In the genomic region with DNA sequence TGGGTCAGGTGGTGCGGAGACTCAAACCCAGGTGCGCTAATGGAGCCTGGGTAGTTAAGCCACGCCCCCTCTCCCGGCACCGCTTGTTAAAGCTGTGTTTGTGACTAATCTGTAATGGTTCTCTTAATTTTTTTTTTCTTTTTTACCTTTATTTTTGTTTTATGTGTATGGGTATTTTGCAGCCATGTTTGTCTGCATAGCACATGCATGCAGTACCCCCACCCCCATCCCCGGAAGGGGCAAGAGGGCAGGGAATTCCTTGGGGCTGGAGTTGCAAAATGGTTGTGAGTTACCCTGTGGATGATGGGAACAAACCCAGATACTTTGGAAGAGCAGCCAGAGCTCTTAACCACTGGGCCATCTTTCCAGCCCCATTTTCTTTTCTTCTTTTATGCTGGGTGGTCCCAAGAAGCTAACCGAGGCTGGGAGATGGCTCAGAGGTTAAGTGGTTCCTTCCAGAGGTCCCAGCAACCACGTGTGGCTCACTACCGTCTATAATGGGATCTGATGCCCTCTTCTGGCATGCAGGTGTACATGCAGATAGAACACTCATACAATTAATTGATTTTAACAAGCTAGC, we compare ENCODE assay signal across 8 mouse cellular contexts. TPM values are rescaled to one million over a fixed set of nuclear protein-coding genes. Genes with fewer than 3 reads are reported as not detected.
A peak's percentile ranks its signal among the peaks of the same experiment; 100 is the strongest.
DNase-seq lines count a peak whose midpoint lies in the region; ATAC-seq and TF ChIP-seq lines count a peak whose summit lies in the region.

No protein-coding gene starts in this region.

- peak overlapping the region; percentile 31; the same call in 1 of the 2 replicates for H3K4me2 ChIP-seq in heart, embryonic 14.5 days (ENCODE audit: low read length)
- peak overlapping the region; percentile 33 for H3K4me2 ChIP-seq in limb, embryonic 12.5 days

- H3ac ChIP-seq in C2C12 (ENCODE audit: control insufficient read depth, insufficient read length, low read depth) = no peak overlapping the region

- H3K4me1 ChIP-seq in heart, embryonic 14.5 days (ENCODE audit: control insufficient read depth in 2 of 2, insufficient read depth in 2 of 2, low read length in 2 of 2) = peaks cover 3 to 8% of the 10 kb centered on the region in 2 experiments; a peak in 2 of 4 replicates
- peaks cover 5% of the 10 kb centered on the region; the same call in 1 of the 2 replicates for H3K4me1 ChIP-seq in limb, embryonic 12.5 days (replicated peaks)

- no peaks in the 10 kb centered on the region for H3K27me3 ChIP-seq in heart, embryonic 14.5 days (ENCODE audit: control insufficient read depth, insufficient read depth, low read length)
- no peaks in the 10 kb centered on the region for H3K27me3 ChIP-seq in C2C12 (ENCODE audit: control insufficient read depth, insufficient read depth, insufficient read length)
- H3K27me3 ChIP-seq in limb, embryonic 12.5 days = no peaks in the 10 kb centered on the region

- no peaks in the 10 kb centered on the region for H3K79me2 ChIP-seq in C2C12 (ENCODE audit: control insufficient read depth, insufficient read depth)

- peak; percentile 8 for TF ChIP-seq CTCF in C2C12 (IDR thresholded peaks at IDR 0.05; ENCODE audit: control insufficient read depth, insufficient read depth, insufficient read length)
- peak; percentile 32; the same call in 1 of the 2 replicates for TF ChIP-seq CTCF in brain, embryonic 14.5 days (IDR thresholded peaks at IDR 0.05; ENCODE audit: borderline replicate concordance, extremely low read depth, insufficient read depth, insufficient read length)

- H3K4me3 ChIP-seq in heart, embryonic 14.5 days (ENCODE audit: control insufficient read depth in 1 of 2, insufficient read depth in 1 of 2, low read depth in 1 of 2, low read length in 2 of 2) = no peak overlapping the region
- no peak overlapping the region for H3K4me3 ChIP-seq in C2C12 (ENCODE audit: insufficient read depth, poor library complexity, severe bottlenecking)
- no peak overlapping the region for H3K4me3 ChIP-seq in limb, embryonic 12.5 days (replicated peaks)

- no peaks in the 10 kb centered on the region for H3K79me3 ChIP-seq in C2C12 (ENCODE audit: low read depth)

- H3K9me3 ChIP-seq in heart, embryonic 14.5 days (ENCODE audit: control insufficient read depth, low read length) = no peaks in the 10 kb centered on the region
- H3K9me3 ChIP-seq in limb, embryonic 12.5 days = no peaks in the 10 kb centered on the region

- H3K9ac ChIP-seq in heart, embryonic 14.5 days (ENCODE audit: low read length) = no peak overlapping the region
- H3K9ac ChIP-seq in limb, embryonic 12.5 days (replicated peaks) = no peak overlapping the region

- 13% methylated on average over 9 of the region's 9 CpGs for WGBS in heart, embryonic 14.5 days
- 6% methylated on average over 9 of the region's 9 CpGs for WGBS in limb, embryonic 12.5 days

- no peak overlapping the region for H3K27ac ChIP-seq in heart, embryonic 14.5 days (replicated peaks in 1 of 2; ENCODE audit: control insufficient read depth in 1 of 2, insufficient read depth in 1 of 2, low read depth in 2 of 2, low read length in 2 of 2)
- H3K27ac ChIP-seq in limb, embryonic 12.5 days = no peak overlapping the region

- ATAC-seq in heart, embryonic 14.5 days (ENCODE audit: insufficient number of reproducible peaks, insufficient read depth, low FRiP score, low read depth) = no peak
- no peak for ATAC-seq in limb, embryonic 12.5 days (ENCODE audit: insufficient number of reproducible peaks, insufficient read depth, low FRiP score, low TSS enrichment, low read depth)

- DNase-seq in heart, postnatal 4 days = no peak
- DNase-seq in brain, embryonic 14.5 days (ENCODE audit: low read depth) = no peak
- no peak for DNase-seq in right cerebral cortex, postnatal 4 days
- no peak for DNase-seq in left cerebral cortex, postnatal 14 days (ENCODE audit: low spot score in 2 of 2)
- no peak for DNase-seq in right cerebral cortex, adult 2 months (ENCODE audit: low spot score in 2 of 2)

- no peak for TF ChIP-seq POLR2A in brain, embryonic 14.5 days (IDR thresholded peaks at IDR 0.05; ENCODE audit: borderline replicate concordance, extremely low read depth, insufficient read depth, insufficient read length, poor library complexity, severe bottlenecking)

- intact Hi-C loops in left cerebral cortex, postnatal 14 days (cut with DNase I) = no loop called here

- H3K36me3 ChIP-seq in heart, embryonic 14.5 days (ENCODE audit: control insufficient read depth, insufficient read depth, low read length) = no peaks in the 10 kb centered on the region
- H3K36me3 ChIP-seq in C2C12 (ENCODE audit: control insufficient read depth, insufficient read depth) = no peaks in the 10 kb centered on the region
- no peaks in the 10 kb centered on the region for H3K36me3 ChIP-seq in limb, embryonic 12.5 days

TF ChIP-seq in C2C12, 6 proteins besides CTCF, POLR2A, EP300 and RAD21:
- TF ChIP-seq USF1 (IDR thresholded peaks at IDR 0.05; ENCODE audit: low read depth) (peak; percentile 62), MAX (IDR thresholded peaks at IDR 0.05) (peak; percentile 68), FOSL1 (IDR thresholded peaks at IDR 0.05; ENCODE audit: insufficient read depth, low read length, poor library complexity, severe bottlenecking) (no peak)

RNA-seq across cellular contexts. Expression of gene Spats2, which starts 12.2 kb away (rescaled TPM):
- polyA plus RNA-seq in heart, embryonic 14.5 days (2014; fragmentation: Nextera tagmentation; extraction: Ambion mirVana) = 34.8 and 35.9 TPM in 2 replicates
- 10 to 100 TPM; 24.8 to 28.3 TPM for total RNA-seq in heart, postnatal 4 days (2021)
- polyA plus RNA-seq in C2C12 (2012; fragmentation: generic; extraction: Trizol) = 25.4 TPM
- 47.3 and 50.4 TPM in 2 replicates for polyA plus RNA-seq in brain, embryonic 14.5 days (2012; rRNA removed)
- polyA plus RNA-seq in limb, embryonic 12.5 days (2016; fragmentation: Nextera tagmentation; extraction: Ambion mirVana) = 78.7 and 79.2 TPM in 2 replicates
- total RNA-seq in left cerebral cortex, postnatal 14 days (2021) = 10 to 100 TPM; 36.7 to 37.2 TPM

RNA-seq across cellular contexts. Expression of gene Dnajc22, which starts 20.5 kb away (rescaled TPM):
- 0.93 and 1.3 TPM in 2 replicates for polyA plus RNA-seq in heart, embryonic 14.5 days (2014; fragmentation: Nextera tagmentation; extraction: Ambion mirVana)
- total RNA-seq in heart, postnatal 4 days (2021) = 1 to 10 TPM in 1 of 2 experiments, under 1 TPM in 1; 0.79 to 1.2 TPM
- 0.74 TPM for polyA plus RNA-seq in C2C12 (2012; fragmentation: generic; extraction: Trizol)
- 0.82 and 0.92 TPM in 2 replicates for polyA plus RNA-seq in brain, embryonic 14.5 days (2012; rRNA removed)
- 1.2 and 1.7 TPM in 2 replicates for polyA plus RNA-seq in limb, embryonic 12.5 days (2016; fragmentation: Nextera tagmentation; extraction: Ambion mirVana)
- total RNA-seq in left cerebral cortex, postnatal 14 days (2021) = not detected

RNA-seq across cellular contexts. Expression of gene C1ql4, which starts 25.9 kb away (rescaled TPM):
- 0.27 and 0.41 TPM in 2 replicates for polyA plus RNA-seq in heart, embryonic 14.5 days (2014; fragmentation: Nextera tagmentation; extraction: Ambion mirVana)
- under 1 TPM in 1 of 2 experiments, not detected in 1; 0.19 TPM for total RNA-seq in heart, postnatal 4 days (2021)
- polyA plus RNA-seq in C2C12 (2012; fragmentation: generic; extraction: Trizol) = 0.07 TPM
- polyA plus RNA-seq in brain, embryonic 14.5 days (2012; rRNA removed) = 7.0 and 15.6 TPM in 2 replicates
- polyA plus RNA-seq in limb, embryonic 12.5 days (2016; fragmentation: Nextera tagmentation; extraction: Ambion mirVana) = 0.19 TPM in 1 of 2 replicates, not detected in the other
- total RNA-seq in left cerebral cortex, postnatal 14 days (2021) = not detected

RNA-seq across cellular contexts. Expression of gene Troap, which starts 39.1 kb away (rescaled TPM):
- 14.8 and 16.5 TPM in 2 replicates for polyA plus RNA-seq in heart, embryonic 14.5 days (2014; fragmentation: Nextera tagmentation; extraction: Ambion mirVana)
- 10 to 100 TPM; 17.8 to 18.7 TPM for total RNA-seq in heart, postnatal 4 days (2021)
- polyA plus RNA-seq in C2C12 (2012; fragmentation: generic; extraction: Trizol) = 49.0 TPM
- polyA plus RNA-seq in brain, embryonic 14.5 days (2012; rRNA removed) = 12.1 and 27.9 TPM in 2 replicates
- 39.5 and 47.1 TPM in 2 replicates for polyA plus RNA-seq in limb, embryonic 12.5 days (2016; fragmentation: Nextera tagmentation; extraction: Ambion mirVana)
- total RNA-seq in left cerebral cortex, postnatal 14 days (2021) = 1 to 10 TPM; 1.0 to 1.1 TPM

RNA-seq across cellular contexts. Expression of gene Prph, which starts 58.5 kb away (rescaled TPM):
- 0.36 and 3.2 TPM in 2 replicates for polyA plus RNA-seq in heart, embryonic 14.5 days (2014; fragmentation: Nextera tagmentation; extraction: Ambion mirVana)
- total RNA-seq in heart, postnatal 4 days (2021) = 1 to 10 TPM in 1 of 2 experiments, under 1 TPM in 1; 0.60 to 1.3 TPM
- polyA plus RNA-seq in C2C12 (2012; fragmentation: generic; extraction: Trizol) = 1.3 TPM
- polyA plus RNA-seq in brain, embryonic 14.5 days (2012; rRNA removed) = 14.0 and 47.0 TPM in 2 replicates
- polyA plus RNA-seq in limb, embryonic 12.5 days (2016; fragmentation: Nextera tagmentation; extraction: Ambion mirVana) = 0.19 and 5.1 TPM in 2 replicates
- total RNA-seq in left cerebral cortex, postnatal 14 days (2021) = 1 to 10 TPM; 1.7 to 6.2 TPM
